Mouse (Mus musculus) embryonic facial prominence, embryonic 11.5 days (tissue): ENCODE measurements at regions not wholly inside any gene's neighbourhood (a gene's known extent, or its start where the extent isn't known, plus 50 kb on each side); places are given as distances from the start of the nearest gene placed in this dataset.

Source experiments
- ATAC-seq: fragments of 200-750 bp; cut with Nextera tagmentation; replicated peaks from 2 replicates; pipeline ENCODE4 v1.8.0; 2017; ENCODE audit warnings: low read depth; ENCODE audit not compliant: insufficient number of reproducible peaks, low FRiP score, low TSS enrichment
- DNase-seq: peaks from one replicate; pipeline ENCODE4 v3.0.0-alpha.2; 2015; ENCODE audit warnings: low spot score
- H3K27ac ChIP-seq: fragments of 300-500 bp; sonication (generic); replicated peaks from 2 replicates; pipeline ENCODE4 v1.5.1; 2014; ENCODE audit warnings: mild to moderate bottlenecking, low read depth, low read length, control low read depth
- H3K27me3 ChIP-seq: fragments of 300-500 bp; sonication (generic); 2 replicates; pipeline ENCODE4 v1.6.1; 2014; ENCODE audit warnings: mild to moderate bottlenecking, low read length, moderate library complexity, mixed read lengths; ENCODE audit not compliant: control insufficient read depth, insufficient read depth
- H3K36me3 ChIP-seq: fragments of 300-500 bp; sonication (generic); replicated peaks from 2 replicates; pipeline ENCODE4 v1.6.1; 2014; ENCODE audit warnings: low read depth, mild to moderate bottlenecking, low read length, moderate library complexity, mixed read lengths; ENCODE audit not compliant: control insufficient read depth, insufficient read depth
- H3K4me1 ChIP-seq: fragments of 300-500 bp; sonication (generic); 2 replicates; pipeline ENCODE4 v1.6.1; 2014; ENCODE audit warnings: low read length, mixed read lengths; ENCODE audit not compliant: control insufficient read depth, insufficient read depth
- H3K4me2 ChIP-seq: fragments of 300-500 bp; sonication (generic); 2 replicates; pipeline ENCODE4 v1.6.1; 2014; ENCODE audit warnings: low read depth, mild to moderate bottlenecking, control low read depth, low read length, moderate library complexity
- H3K4me3 ChIP-seq: fragments of 300-500 bp; sonication (generic); 2 replicates; pipeline ENCODE4 v1.5.1; 2014; ENCODE audit warnings: low read depth, low read length, control low read depth
- H3K9ac ChIP-seq: fragments of 300-500 bp; sonication (generic); replicated peaks from 2 replicates; pipeline ENCODE4 v1.6.1; 2014; ENCODE audit warnings: mild to moderate bottlenecking, control low read depth, low read length
- H3K9me3 ChIP-seq: fragments of 300-500 bp; sonication (generic); replicated peaks from 2 replicates; pipeline ENCODE4 v1.6.1; 2016; ENCODE audit warnings: mild to moderate bottlenecking, low read length, inconsistent platforms, mixed read lengths; ENCODE audit not compliant: control insufficient read depth
- WGBS: fragments of 180-500 bp; shearing (Covaris S2); extraction: QIAGEN DNeasy Blood & Tissue Kit; methylation state at CpG from one replicate; pipeline ENCODE4 v1.1.7; 2014; 5-methylcytosine and 5-hydroxymethylcytosine counted together

DNA sequence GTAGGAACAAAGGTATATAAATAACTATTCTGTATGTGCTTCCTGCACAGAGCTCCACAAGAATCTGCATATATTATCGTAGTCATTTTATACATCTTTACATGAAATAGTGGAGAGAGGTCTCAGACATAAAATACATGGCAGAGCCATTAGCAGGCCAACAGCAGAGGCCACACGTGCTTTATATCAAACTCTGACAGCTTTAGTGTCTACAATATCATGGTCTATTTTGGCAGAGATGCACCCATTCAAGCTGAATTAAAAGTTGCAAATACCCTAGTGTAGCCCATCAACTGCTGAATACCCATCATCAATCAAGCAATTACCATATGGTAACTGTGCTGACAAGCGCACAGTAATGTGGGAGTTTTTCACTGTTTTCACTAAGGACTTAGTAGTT is 659.1 kb downstream of the Flrt2 start:
- Histone ChIP-seq H3K9me3 (no peaks in the 10 kb centered on the region), H3K9ac (no peak overlapping the region), H3K4me2 (no peak overlapping the region), H3K27ac (no peak overlapping the region), H3K36me3 (no peaks in the 10 kb centered on the region), H3K4me1 (no peaks in the 10 kb centered on the region), H3K4me3 (no peak overlapping the region), H3K27me3 (no peaks in the 10 kb centered on the region)
- WGBS: 85% methylated on average over 3 of the region's 3 CpGs
- no peak for DNase-seq
- ATAC-seq: no peak

DNA sequence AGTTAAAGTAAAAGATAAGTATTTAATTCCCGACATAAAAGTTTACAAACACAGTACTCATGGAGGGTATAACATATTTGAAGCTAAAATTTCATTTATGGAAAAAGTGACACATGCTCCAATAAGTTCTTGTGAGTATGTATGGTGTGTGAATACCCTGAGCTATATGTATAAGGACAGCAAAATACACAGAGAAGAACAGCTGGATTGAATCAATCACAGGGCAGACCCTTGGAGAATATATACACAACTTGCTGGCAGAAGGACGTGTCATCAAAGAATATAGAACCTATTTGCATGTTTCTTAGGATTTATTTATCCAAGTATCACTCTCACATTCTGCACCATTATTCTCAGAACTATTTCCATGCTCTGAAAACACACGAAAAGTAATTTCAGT is 686.9 kb downstream of the Flrt2 start:
- Histone ChIP-seq H3K27ac (no peak overlapping the region), H3K4me2 (no peak overlapping the region), H3K4me3 (no peak overlapping the region), H3K27me3 (no peaks in the 10 kb centered on the region), H3K9ac (no peak overlapping the region), H3K4me1 (no peaks in the 10 kb centered on the region), H3K9me3 (no peaks in the 10 kb centered on the region), H3K36me3 (no peaks in the 10 kb centered on the region)
- WGBS: 68% methylated on average over 3 of the region's 3 CpGs
- DNase-seq (peak; percentile 3), ATAC-seq (no peak)

DNA sequence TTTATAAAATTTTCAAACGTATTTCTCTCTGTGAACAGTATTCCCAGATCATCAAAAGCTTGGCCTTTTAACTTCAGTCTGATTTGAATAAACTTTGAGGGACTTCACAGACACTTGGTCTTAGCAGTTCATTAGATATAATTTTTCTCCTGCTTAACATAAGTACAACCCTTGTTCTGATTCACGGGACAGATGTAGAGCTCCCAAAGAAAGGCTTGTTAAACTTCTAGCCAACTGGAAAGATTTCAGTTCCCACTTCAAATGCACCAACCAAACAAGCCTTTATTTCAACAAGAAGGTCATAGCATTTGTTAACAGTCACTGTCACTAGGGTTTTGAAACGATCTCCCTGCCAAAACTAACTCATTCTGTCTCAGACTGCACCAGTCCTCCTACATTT is 727.1 kb downstream of the Flrt2 start:
- Histone ChIP-seq H3K36me3 (no peaks in the 10 kb centered on the region), H3K27me3 (no peaks in the 10 kb centered on the region), H3K4me3 (no peak overlapping the region), H3K9me3 (no peaks in the 10 kb centered on the region), H3K4me2 (no peak overlapping the region), H3K27ac (no peak overlapping the region), H3K9ac (no peak overlapping the region), H3K4me1 (no peaks in the 10 kb centered on the region)
- ATAC-seq: no peak
- DNase-seq: no peak
- WGBS: 71% methylated on average over 3 of the region's 3 CpGs

DNA sequence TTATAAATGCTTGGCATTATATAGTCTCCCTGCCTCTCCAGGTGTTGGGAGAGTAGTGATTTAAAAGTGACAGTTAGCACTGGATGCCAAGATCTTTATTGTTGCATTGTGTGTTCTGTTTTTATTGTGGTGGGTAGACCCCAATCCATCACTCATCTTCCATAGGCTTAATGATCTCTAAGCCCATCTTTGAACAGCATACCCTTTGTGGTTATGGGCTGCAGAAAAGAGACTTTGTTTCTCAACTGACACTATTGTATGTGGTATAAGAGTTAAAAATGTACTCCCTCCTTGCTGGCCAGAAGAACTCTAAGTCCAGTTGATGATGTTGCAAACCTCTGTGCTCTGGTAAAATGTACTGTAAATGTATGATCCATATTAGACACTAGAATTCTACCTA is 727.5 kb downstream of the Flrt2 start:
- no peak overlapping the region for H3K27ac ChIP-seq
- H3K4me3 ChIP-seq: no peak overlapping the region
- no peaks in the 10 kb centered on the region for H3K36me3 ChIP-seq
- no peak overlapping the region for H3K9ac ChIP-seq
- no peak overlapping the region for H3K4me2 ChIP-seq
- DNase-seq (no peak), ATAC-seq (no peak)
- no peaks in the 10 kb centered on the region for H3K4me1 ChIP-seq
- no peaks in the 10 kb centered on the region for H3K27me3 ChIP-seq
- H3K9me3 ChIP-seq: no peaks in the 10 kb centered on the region

DNA sequence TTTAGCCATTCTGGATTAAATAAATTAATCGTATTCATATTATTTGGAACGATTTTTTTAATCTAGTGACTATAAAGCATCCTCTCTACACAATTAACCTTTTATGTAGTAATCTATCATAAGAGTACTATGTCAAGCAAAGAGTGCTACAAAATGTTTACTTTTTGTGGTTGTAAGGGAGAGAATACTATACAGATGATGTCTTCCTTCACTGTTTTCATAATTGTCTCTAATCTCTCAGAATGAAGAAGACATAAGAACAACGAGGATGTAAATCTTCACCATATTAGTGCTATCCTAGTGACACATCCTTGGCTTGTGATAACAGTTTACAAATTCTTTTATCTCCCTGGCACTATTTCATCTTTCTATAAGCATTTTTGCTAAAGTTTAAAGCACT is 735.6 kb downstream of the Flrt2 start:
- Histone ChIP-seq H3K4me3 (no peak overlapping the region), H3K9ac (no peak overlapping the region), H3K4me2 (no peak overlapping the region), H3K27me3 (no peaks in the 10 kb centered on the region), H3K36me3 (no peaks in the 10 kb centered on the region), H3K9me3 (no peaks in the 10 kb centered on the region), H3K4me1 (no peaks in the 10 kb centered on the region), H3K27ac (no peak overlapping the region)
- WGBS: 89% methylated on average over 3 of the region's 3 CpGs
- ATAC-seq (no peak), DNase-seq (no peak)

DNA sequence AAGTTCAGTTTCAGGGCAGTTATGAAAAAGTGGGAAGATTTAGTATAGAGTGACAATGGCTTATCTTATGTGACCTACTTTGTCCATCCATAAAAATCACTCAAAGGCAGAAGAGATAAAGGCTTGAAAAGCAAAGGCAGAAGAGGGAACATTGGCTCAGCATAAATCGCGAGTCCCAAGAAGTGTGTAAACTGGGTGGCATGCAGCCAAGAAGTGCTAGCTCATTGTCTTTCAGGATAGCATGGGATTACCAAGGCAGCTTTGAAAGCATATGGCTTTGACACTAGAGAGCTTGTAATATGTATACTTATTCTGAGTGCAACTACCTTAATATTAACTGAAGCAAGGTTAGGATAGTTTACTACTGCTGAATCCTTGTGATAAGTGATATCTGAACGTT is 750.5 kb downstream of the Flrt2 start:
- DNase-seq (no peak), ATAC-seq (no peak)
- no peaks in the 10 kb centered on the region for H3K4me1 ChIP-seq
- H3K27ac ChIP-seq: no peak overlapping the region
- no peak overlapping the region for H3K4me2 ChIP-seq
- no peak overlapping the region for H3K9ac ChIP-seq
- H3K9me3 ChIP-seq: no peaks in the 10 kb centered on the region
- H3K36me3 ChIP-seq: no peaks in the 10 kb centered on the region
- WGBS: 87% methylated on average over 3 of the region's 3 CpGs
- H3K27me3 ChIP-seq: no peaks in the 10 kb centered on the region
- H3K4me3 ChIP-seq: no peak overlapping the region

DNA sequence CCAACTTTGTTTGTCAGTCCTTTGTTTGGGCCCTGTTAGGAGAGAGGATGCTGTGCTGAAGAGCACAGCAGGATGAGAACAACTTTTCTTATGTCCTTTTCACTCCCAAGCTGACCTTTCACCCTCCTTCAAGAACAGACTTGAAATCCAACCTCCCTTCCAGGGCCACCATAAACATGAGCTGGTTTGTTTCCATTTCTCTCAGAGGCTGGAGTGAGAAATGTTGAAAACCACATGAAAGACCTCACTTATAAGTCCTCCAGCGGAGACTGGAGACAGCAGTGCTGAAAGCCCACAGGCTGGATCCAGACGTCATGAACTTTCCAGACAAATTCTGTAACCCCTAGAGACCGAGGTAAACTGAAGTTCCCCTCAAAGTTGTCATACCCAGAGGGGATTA is 761.3 kb downstream of the Flrt2 start:
- WGBS: 8% methylated on average over 3 of the region's 3 CpGs
- H3K36me3 ChIP-seq: no peaks in the 10 kb centered on the region
- H3K4me1 ChIP-seq: no peaks in the 10 kb centered on the region
- H3K27me3 ChIP-seq: no peaks in the 10 kb centered on the region
- no peak overlapping the region for H3K4me3 ChIP-seq
- no peaks in the 10 kb centered on the region for H3K9me3 ChIP-seq
- H3K4me2 ChIP-seq: no peak overlapping the region
- DNase-seq: peak; percentile 31
- H3K9ac ChIP-seq: no peak overlapping the region
- ATAC-seq: 0 out of 2 replicates have a peak, but pooled peaks have one; percentile 52
- no peak overlapping the region for H3K27ac ChIP-seq

DNA sequence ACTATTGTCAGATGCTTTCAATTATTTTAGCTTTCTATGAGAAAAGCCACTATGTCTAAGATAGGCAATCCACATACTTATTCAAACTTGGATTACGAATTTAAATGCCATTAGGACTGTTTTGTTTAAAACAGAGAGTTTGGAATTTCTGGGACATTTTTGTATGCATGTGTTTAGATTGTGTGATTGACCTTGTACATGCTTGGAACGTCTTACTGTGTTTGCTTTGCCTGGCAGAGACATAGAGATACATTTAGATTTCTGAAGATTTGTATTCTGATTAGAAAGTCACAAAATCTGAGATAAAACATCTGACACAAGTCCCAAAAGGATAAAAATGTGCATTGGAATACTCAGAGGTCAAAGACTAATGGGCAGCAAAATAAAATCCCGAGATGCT is 784.3 kb downstream of the Flrt2 start:
- H3K36me3 ChIP-seq: no peaks in the 10 kb centered on the region
- 62% methylated on average over 3 of the region's 3 CpGs for WGBS
- no peak overlapping the region for H3K27ac ChIP-seq
- DNase-seq (no peak), ATAC-seq (no peak)
- H3K9me3 ChIP-seq: no peaks in the 10 kb centered on the region
- no peaks in the 10 kb centered on the region for H3K4me1 ChIP-seq
- no peak overlapping the region for H3K4me2 ChIP-seq
- no peak overlapping the region for H3K9ac ChIP-seq
- no peaks in the 10 kb centered on the region for H3K27me3 ChIP-seq
- no peak overlapping the region for H3K4me3 ChIP-seq
